Comparison of ENCODE assay signal across 8 mouse cellular contexts in genomic region chr10:39733101-39733399, GRCm38 (mm10). TPM values are rescaled to one million over a fixed set of nuclear protein-coding genes. Genes with fewer than 3 reads are reported as not detected.
DNase-seq lines count a peak whose midpoint lies in the region; ATAC-seq and TF ChIP-seq lines count a peak whose summit lies in the region.

No protein-coding gene starts in this region.

- H3K4me3 ChIP-seq in heart, postnatal 0 days (ENCODE audit: low read depth, low read length): peak overlapping the region; percentile 69
- peak overlapping the region; percentile 92 for H3K4me3 ChIP-seq in liver, embryonic 11.5 days (ENCODE audit: low read depth, low read length)

- H3K36me3 ChIP-seq in heart, postnatal 0 days (replicated peaks; ENCODE audit: control insufficient read depth, insufficient read depth, low read length): no peaks in the 10 kb centered on the region
- H3K36me3 ChIP-seq in liver, embryonic 11.5 days (ENCODE audit: control insufficient read depth, insufficient read depth, low read length): no peaks in the 10 kb centered on the region

- ATAC-seq in cerebellum, adult (ENCODE audit: insufficient number of reproducible peaks, low FRiP score, low TSS enrichment): no peak
- no peak for ATAC-seq in heart, postnatal 0 days (ENCODE audit: insufficient read depth, low read depth)
- no peak for ATAC-seq in liver, embryonic 11.5 days (replicated peaks; ENCODE audit: low FRiP score)
- no peak for ATAC-seq in activated CD4-positive, CD25-positive, alpha-beta regulatory T cell, adult 4 months

- peak overlapping the region; percentile 66 for H3K4me2 ChIP-seq in heart, postnatal 0 days (ENCODE audit: low read depth, low read length)
- H3K4me2 ChIP-seq in liver, embryonic 11.5 days: peak overlapping the region; percentile 84

- peak overlapping the region; percentile 75 for H3K9ac ChIP-seq in heart, postnatal 0 days (replicated peaks; ENCODE audit: low read depth, low read length)
- peak overlapping the region; percentile 96 for H3K9ac ChIP-seq in liver, embryonic 11.5 days (ENCODE audit: low read depth, low read length)

- TF ChIP-seq CTCF in heart, postnatal 0 days (IDR thresholded peaks at IDR 0.05; ENCODE audit: low read depth): peak; percentile 42; the same call in 1 of the 2 replicates

- peak overlapping the region; percentile 98 for H3K27ac ChIP-seq in heart, postnatal 0 days (ENCODE audit: low read depth)
- H3K27ac ChIP-seq in liver, embryonic 11.5 days (ENCODE audit: low read depth, low read length): peak overlapping the region; percentile 97

- no peaks in the 10 kb centered on the region for H3K27me3 ChIP-seq in heart, postnatal 0 days (ENCODE audit: control insufficient read depth, insufficient read depth, low read length)
- no peaks in the 10 kb centered on the region for H3K27me3 ChIP-seq in liver, embryonic 11.5 days (replicated peaks; ENCODE audit: control insufficient read depth, insufficient read depth, low read length)

- peaks cover 9% of the 10 kb centered on the region for H3K4me1 ChIP-seq in heart, postnatal 0 days (ENCODE audit: control insufficient read depth, insufficient read depth)
- H3K4me1 ChIP-seq in liver, embryonic 11.5 days (replicated peaks; ENCODE audit: control insufficient read depth, insufficient read depth, low read length): peaks cover 7% of the 10 kb centered on the region; the same call in 1 of the 2 replicates

- TF ChIP-seq EP300 in heart, postnatal 0 days (IDR thresholded peaks at IDR 0.05; ENCODE audit: low read depth): no peak

- DNase-seq in cerebellum, adult 9-10 months: peak; percentile 82
- DNase-seq in ovary, postnatal 14 days (ENCODE audit: low spot score): peak; percentile 55
- no peak for DNase-seq in ovary, adult 18-20 months (ENCODE audit: low spot score)
- DNase-seq in heart, postnatal 0 days (ENCODE audit: low spot score): no peak
- no peak for DNase-seq in liver, embryonic 11.5 days (ENCODE audit: low spot score)
- no peak for DNase-seq in urinary bladder, postnatal 36 days (ENCODE audit: low spot score in 2 of 2)

- WGBS in heart, postnatal 0 days: under 1% methylated on average over 9 of the region's 9 CpGs
- under 1% methylated on average over 9 of the region's 9 CpGs for WGBS in liver, embryonic 11.5 days

- H3K9me3 ChIP-seq in heart, postnatal 0 days (replicated peaks; ENCODE audit: control insufficient read depth, low read length): no peaks in the 10 kb centered on the region
- H3K9me3 ChIP-seq in liver, embryonic 11.5 days (ENCODE audit: control insufficient read depth, low read length): no peaks in the 10 kb centered on the region

RNA-seq across cellular contexts. Expression of gene Rev3l, which starts 1.1 kb away (rescaled TPM):
- total RNA-seq in heart, postnatal 0 days (2014; rRNA removed; ENCODE audit: low replicate concordance): 16.7 and 34.7 TPM in 2 replicates
- polyA plus RNA-seq in heart, postnatal 0 days (2015; fragmentation: Nextera tagmentation; extraction: Ambion mirVana): 5.4 and 5.5 TPM in 2 replicates
- polyA plus RNA-seq in liver, embryonic 11.5 days (2014; fragmentation: Nextera tagmentation; extraction: Ambion mirVana): 8.7 and 9.5 TPM in 2 replicates
- polyA plus RNA-seq in activated CD4-positive, CD25-positive, alpha-beta regulatory T cell, adult 4 months (2017; shearing (Covaris generic)): 10 to 100 TPM; 12.1 to 15.8 TPM

Comparison
In these comparisons a context has a peak if more than half of its experiments do, and no peak if none do; other contexts are left out.
1. DNase-seq: peak in cerebellum, adult 9-10 months (single experiment) and ovary, postnatal 14 days (single experiment); none in ovary, adult 18-20 months (single experiment), heart, postnatal 0 days (single experiment), liver, embryonic 11.5 days (single experiment) and urinary bladder, postnatal 36 days (0 of 2).